In the genomic region with DNA sequence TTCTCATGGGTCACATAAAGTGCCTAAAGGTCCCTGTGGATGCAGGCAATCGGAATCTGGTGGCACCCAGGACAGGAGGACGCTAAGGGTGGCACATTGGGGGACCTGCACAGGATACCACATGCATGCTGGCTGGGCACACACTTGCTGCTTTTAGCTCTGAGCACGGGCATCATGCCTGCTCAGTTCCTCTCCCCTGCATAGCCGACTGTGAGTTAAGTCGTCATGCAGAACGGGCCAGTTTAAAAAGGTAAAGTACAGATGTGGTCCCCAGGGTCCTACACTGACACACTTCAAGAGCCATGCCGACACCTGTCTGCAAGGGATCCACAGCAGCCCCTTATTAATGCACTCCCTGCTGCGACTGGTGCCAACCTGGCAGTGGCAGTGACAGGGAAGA, we compare ENCODE assay signal across 29 mouse cellular contexts. TPM values are rescaled to one million over a fixed set of nuclear protein-coding genes. Genes with fewer than 3 reads are reported as not detected.
DNase-seq lines count a peak whose midpoint lies in the region; ATAC-seq and TF ChIP-seq lines count a peak whose summit lies in the region.
"Had no signal": no experiment of that assay in that cellular context is flagged by ENCODE, and none has a peak within 500 bp of the region (broad histone marks: within the 10 kb centered on the region; RNA-seq: fewer than 3 reads in every experiment).

No protein-coding gene starts in this region.

- TF ChIP-seq CTCF in liver, postnatal 0 days (IDR thresholded peaks at IDR 0.05; ENCODE audit: low read depth) = no peak

- DNase-seq in liver, postnatal 0 days = no peak
- DNase-seq in spleen, postnatal 36 days (ENCODE audit: low spot score in 2 of 2) = peak; percentile 76
- no peak for DNase-seq in spleen, postnatal 14 days (ENCODE audit: low spot score in 2 of 2)
- DNase-seq in splenic B cell, adult 2 months (ENCODE audit: low read depth, low spot score) = peak; percentile 75
- no peak for DNase-seq in right cerebral cortex, postnatal 4 days
- DNase-seq in cerebellum, postnatal 4 days (ENCODE audit: low spot score in 2 of 2) = no peak
- DNase-seq: adrenal gland, postnatal 14 days; cerebellum, adult 18-20 months; cerebellum, postnatal 10 days; forebrain, postnatal 0 days; gastrocnemius, postnatal 10 days; heart, adult 11 months; kidney, adult 2 months; kidney, postnatal 4 days; layer of hippocampus, adult 9-11 months; lung, adult 18-20 months; lung, postnatal 10 days; right cerebral cortex, adult 18-20 months; thymus, postnatal 4 days had no signal

- no peaks in the 10 kb centered on the region for H3K79me2 ChIP-seq in macrophage (ENCODE audit: inconsistent target)

- H3K4me2 ChIP-seq in liver, postnatal 0 days (ENCODE audit: low read depth, low read length) = peak overlapping the region; percentile 29; the same call in 1 of the 2 replicates
- no peak overlapping the region for H3K4me2 ChIP-seq in liver, embryonic 12.5 days
- H3K4me2 ChIP-seq: forebrain, embryonic 12.5 days; heart, embryonic 15.5 days; midbrain, embryonic 13.5 days had no signal

- peak overlapping the region; percentile 60; the same call in 1 of the 2 replicates for H3K27ac ChIP-seq in liver, postnatal 0 days (ENCODE audit: low read depth)
- no peak overlapping the region for H3K27ac ChIP-seq in liver, embryonic 12.5 days
- peak overlapping the region; percentile 98 for H3K27ac ChIP-seq in macrophage
- H3K27ac ChIP-seq: forebrain, embryonic 12.5 days; heart, embryonic 10.5 days; heart, embryonic 15.5 days; kidney, postnatal 0 days; midbrain, embryonic 13.5 days had no signal

- WGBS in liver, postnatal 0 days (ENCODE audit: insufficient replicate concordance) = 83% methylated on average over 8 of the region's 8 CpGs
- whole genome bisulfite sequencing in liver, embryonic 12.5 days (ENCODE audit: insufficient replicate concordance) = 78% methylated on average over 8 of the region's 8 CpGs
- 36% methylated on average over 8 of the region's 8 CpGs for WGBS in macrophage (ENCODE audit: missing documents)

- H3K4me1 ChIP-seq in liver, postnatal 0 days (ENCODE audit: insufficient read depth) = peaks cover 35% of the 10 kb centered on the region
- H3K4me1 ChIP-seq in liver, embryonic 12.5 days = peaks cover 46% of the 10 kb centered on the region
- H3K4me1 ChIP-seq: forebrain, embryonic 12.5 days; midbrain, embryonic 13.5 days had no signal

- no peak for TF ChIP-seq EP300 in liver, postnatal 0 days (IDR thresholded peaks at IDR 0.05; ENCODE audit: low read depth)

- no peak for ATAC-seq in liver, postnatal 0 days
- no peak for ATAC-seq in liver, embryonic 12.5 days
- ATAC-seq: forebrain, postnatal 0 days; hindbrain, embryonic 16.5 days; midbrain, embryonic 13.5 days had no signal

- H3K9me3 ChIP-seq in liver, postnatal 0 days (ENCODE audit: low read length) = no peaks in the 10 kb centered on the region
- no peaks in the 10 kb centered on the region for H3K9me3 ChIP-seq in liver, embryonic 12.5 days (replicated peaks)
- H3K9me3 ChIP-seq: forebrain, embryonic 12.5 days; G1E; heart, embryonic 10.5 days; heart, embryonic 15.5 days; midbrain, embryonic 13.5 days had no signal

- H3K36me3 ChIP-seq in liver, postnatal 0 days (replicated peaks; ENCODE audit: insufficient read depth, low read length) = peaks cover 42% of the 10 kb centered on the region
- H3K36me3 ChIP-seq in liver, embryonic 12.5 days = peaks cover 99% of the 10 kb centered on the region
- no peaks in the 10 kb centered on the region for H3K36me3 ChIP-seq in macrophage (ENCODE audit: inconsistent target)
- no peaks in the 10 kb centered on the region for H3K36me3 ChIP-seq in splenic B cell, adult 2 months (ENCODE audit: control insufficient read depth, insufficient read depth, low read length, poor library complexity, severe bottlenecking)

- H3K27me3 ChIP-seq in liver, postnatal 0 days (ENCODE audit: insufficient read depth, low read length) = no peaks in the 10 kb centered on the region
- no peaks in the 10 kb centered on the region for H3K27me3 ChIP-seq in liver, embryonic 12.5 days (replicated peaks)
- H3K27me3 ChIP-seq in splenic B cell, adult 2 months (ENCODE audit: control insufficient read depth, insufficient read depth, low read length, poor library complexity, severe bottlenecking) = no peaks in the 10 kb centered on the region
- H3K27me3 ChIP-seq: forebrain, embryonic 12.5 days; heart, embryonic 15.5 days; midbrain, embryonic 13.5 days had no signal

- no peak overlapping the region for H3K4me3 ChIP-seq in liver, postnatal 0 days (ENCODE audit: low read depth, low read length)
- H3K4me3 ChIP-seq in liver, embryonic 12.5 days = no peak overlapping the region
- H3K4me3 ChIP-seq in macrophage (ENCODE audit: inconsistent target) = no peak overlapping the region
- H3K4me3 ChIP-seq: erythroblast, embryonic 14.5 days; forebrain, embryonic 12.5 days; heart, embryonic 10.5 days; heart, embryonic 15.5 days; midbrain, embryonic 13.5 days had no signal

- no peak overlapping the region for H3K9ac ChIP-seq in liver, postnatal 0 days (replicated peaks)
- H3K9ac ChIP-seq in liver, embryonic 12.5 days = no peak overlapping the region
- H3K9ac ChIP-seq: forebrain, embryonic 12.5 days; forebrain, postnatal 0 days; heart, embryonic 15.5 days; midbrain, embryonic 13.5 days had no signal

RNA-seq across cellular contexts. Expression of a gene that starts 37.6 kb away (rescaled TPM):
- 24.6 and 24.7 TPM in 2 replicates for polyA plus RNA-seq in liver, postnatal 0 days (2015; fragmentation: Nextera tagmentation; extraction: Ambion mirVana)
- 32.4 and 32.9 TPM in 2 replicates for polyA plus RNA-seq in liver, embryonic 12.5 days (2016; fragmentation: Nextera tagmentation; extraction: Ambion mirVana)
- total RNA-seq in macrophage (2018; cell fraction: chromatin; rRNA removed) = 10 to 100 TPM; 21.4 to 95.1 (median 52.9) TPM
- total RNA-seq in macrophage (2018; cell fraction: cytosol; rRNA removed) = 10 to 100 TPM; 25.4 to 71.0 (median 45.4) TPM
- 10 to 100 TPM; 23.3 to 93.1 (median 48.3) TPM for total RNA-seq in macrophage (2018; cell fraction: nucleus; rRNA removed)
- polyA plus RNA-seq in macrophage (2018) = 28.7 to 54.6 TPM (median 46.3 TPM) in 3 replicates

Comparison
In these comparisons a context has a peak if more than half of its experiments do, and no peak if none do; other contexts are left out.
1. DNase-seq: peak in spleen, postnatal 36 days (2 of 2) and splenic B cell, adult 2 months (single experiment); none in liver, postnatal 0 days (single experiment), spleen, postnatal 14 days (0 of 2), right cerebral cortex, postnatal 4 days (single experiment) and cerebellum, postnatal 4 days (0 of 2).